Mouse (Mus musculus) ES-Bruce4 (cell line): ENCODE measurements at regions not wholly inside any gene's neighbourhood (a gene's known extent, or its start where the extent isn't known, plus 50 kb on each side); places are given as distances from the start of the nearest gene placed in this dataset.

Experiments used
- H3K27ac ChIP-seq: 2 replicates; pipeline ENCODE4 v1.5.1; 2012; ENCODE audit warnings: low read length, inconsistent platforms; ENCODE audit not compliant: insufficient read depth
- H3K27me3 ChIP-seq: 2 replicates; pipeline ENCODE4 v1.6.1; 2012; ENCODE audit warnings: mild to moderate bottlenecking, low read length, inconsistent platforms; ENCODE audit not compliant: control insufficient read depth, poor library complexity, insufficient read depth, severe bottlenecking
- H3K36me3 ChIP-seq: 2 replicates; pipeline ENCODE4 v1.6.1; 2012; ENCODE audit warnings: inconsistent platforms, mild to moderate bottlenecking, low read length, moderate library complexity; ENCODE audit not compliant: control insufficient read depth, poor library complexity, insufficient read depth, severe bottlenecking
- H3K4me1 ChIP-seq: one replicate; pipeline ENCODE4 v1.8.1; 2011; ENCODE audit warnings: low read length; ENCODE audit not compliant: control insufficient read depth, insufficient read depth
- H3K4me3 ChIP-seq: 2 replicates; pipeline ENCODE4 v1.5.1; 2011; ENCODE audit warnings: low read depth, mild to moderate bottlenecking, low read length
- H3K9ac ChIP-seq: 2 replicates; pipeline ENCODE4 v1.6.1; 2012; ENCODE audit warnings: low read depth, mild to moderate bottlenecking, inconsistent platforms; ENCODE audit not compliant: poor library complexity, severe bottlenecking
- H3K9me3 ChIP-seq: replicated peaks from 2 replicates; pipeline ENCODE4 v1.6.1; 2012; ENCODE audit warnings: mild to moderate bottlenecking, low read length, inconsistent platforms; ENCODE audit not compliant: control insufficient read depth, poor library complexity, insufficient read depth, severe bottlenecking
- CTCF ChIP-seq: IDR thresholded peaks from one replicate; pipeline ENCODE4 v1.8.1; 2011; ENCODE audit warnings: low read depth, low read length
- EP300 ChIP-seq: IDR thresholded peaks from 2 replicates; pipeline ENCODE4 v1.6.1; 2011; ENCODE audit warnings: low read depth, low read length; ENCODE audit not compliant: insufficient read depth
- POLR2A ChIP-seq: IDR thresholded peaks from one replicate; pipeline ENCODE4 v1.8.1; 2011; ENCODE audit warnings: low read length; ENCODE audit not compliant: insufficient read depth

GRCm38 (mm10) chr8:88467756-88468155 lies 53.4 kb upstream of the Nkd1 start:
- no peak overlapping the region for H3K9ac ChIP-seq
- no peaks in the 10 kb centered on the region for H3K36me3 ChIP-seq
- H3K9me3 ChIP-seq = no peaks in the 10 kb centered on the region
- H3K27me3 ChIP-seq = no peaks in the 10 kb centered on the region
- no peak overlapping the region for H3K27ac ChIP-seq
- TF ChIP-seq EP300 (no peak), CTCF (no peak), POLR2A (no peak)
- no peak overlapping the region for H3K4me3 ChIP-seq
- H3K4me1 ChIP-seq = no peaks in the 10 kb centered on the region

- no peak overlapping the region for H3K27ac ChIP-seq
- H3K9me3 ChIP-seq = no peaks in the 10 kb centered on the region
- H3K36me3 ChIP-seq = no peaks in the 10 kb centered on the region
- H3K4me1 ChIP-seq = no peaks in the 10 kb centered on the region
- no peak overlapping the region for H3K4me3 ChIP-seq
- H3K9ac ChIP-seq = no peak overlapping the region
- TF ChIP-seq CTCF (no peak), POLR2A (no peak), EP300 (no peak)
- no peaks in the 10 kb centered on the region for H3K27me3 ChIP-seq
These were observed 50.2 kb upstream of the Nkd1 start for GRCm38 (mm10) chr8:88470931-88471455.
